Mouse (Mus musculus) stomach, postnatal 0 days (tissue): ENCODE results near the gene Sirt4.

Experiments
- CTCF ChIP-seq: IDR thresholded peaks from 2 replicates; pipeline ENCODE4 v1.5.1; 2016; ENCODE audit warnings: antibody characterized with exemption, low read depth, mild to moderate bottlenecking, moderate library complexity
- EP300 ChIP-seq: optimal IDR thresholded peaks from 2 replicates; pipeline ENCODE3; 2016; ENCODE audit warnings: antibody characterized with exemption

DNA sequence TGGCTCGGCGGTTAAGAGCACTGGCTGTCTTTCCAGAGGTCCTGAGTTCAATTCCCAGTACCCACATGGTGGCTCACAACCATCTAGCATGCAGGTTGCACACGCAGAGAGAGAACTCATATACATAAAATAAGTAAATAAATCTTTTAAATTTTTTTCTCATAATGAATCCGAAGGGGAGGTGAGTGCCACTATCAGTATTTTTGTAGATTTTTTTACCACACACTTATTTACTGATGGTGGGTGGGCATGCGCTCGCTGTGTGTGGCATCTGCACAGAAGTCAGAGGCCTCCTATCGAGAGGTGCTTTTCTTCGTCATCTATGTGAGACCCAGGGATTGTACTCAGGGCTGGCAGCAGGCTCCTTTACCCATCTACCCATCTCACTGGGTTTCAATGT is 2.8 kb upstream of the Sirt4 start:
- no peak for TF ChIP-seq CTCF
- no peak for TF ChIP-seq EP300
